In genomic region chr6:90474361-90474750, GRCm38 (mm10) we compare ENCODE assay signal across 16 mouse cellular contexts. TPM values are rescaled to one million over a fixed set of nuclear protein-coding genes. Genes with fewer than 3 reads are reported as not detected.
"Had no signal": no experiment of that assay in that cellular context is flagged by ENCODE, and none has a peak within 500 bp of the region (broad histone marks: within the 10 kb centered on the region; RNA-seq: fewer than 3 reads in every experiment).

No protein-coding gene starts in this region.

- H3K9ac ChIP-seq: lung, embryonic 14.5 days; midbrain, embryonic 13.5 days; midbrain, embryonic 15.5 days; neural tube, embryonic 12.5 days; stomach, embryonic 15.5 days had no signal

- H3K4me1 ChIP-seq: midbrain, embryonic 15.5 days had no signal

- H3K4me3 ChIP-seq: midbrain, embryonic 13.5 days; midbrain, embryonic 15.5 days; neural tube, embryonic 12.5 days; stomach, embryonic 15.5 days had no signal

- H3K27ac ChIP-seq: macrophage; midbrain, embryonic 13.5 days; midbrain, embryonic 15.5 days; neural tube, embryonic 12.5 days; stomach, embryonic 15.5 days; stomach, postnatal 0 days had no signal

- H3K27me3 ChIP-seq: midbrain, embryonic 13.5 days; midbrain, embryonic 15.5 days; neural tube, embryonic 12.5 days; stomach, embryonic 15.5 days had no signal

- ATAC-seq: midbrain, embryonic 13.5 days; midbrain, embryonic 15.5 days had no signal

- DNase-seq: lung, embryonic 14.5 days; lung, postnatal 10 days; right cerebral cortex, postnatal 14 days; thymus, adult 2 months; thymus, postnatal 25 days; thymus, postnatal 4 days had no signal

- H3K36me3 ChIP-seq: midbrain, embryonic 13.5 days; midbrain, embryonic 15.5 days; neural tube, embryonic 12.5 days; stomach, embryonic 15.5 days had no signal

- H3K9me3 ChIP-seq: midbrain, embryonic 13.5 days; midbrain, embryonic 15.5 days; neural tube, embryonic 12.5 days; stomach, embryonic 15.5 days had no signal

RNA-seq across cellular contexts. Expression of gene Aldh1l1, which starts 11.9 kb away (rescaled TPM):
- total RNA-seq: monocyte, adult 5-6 weeks; neutrophil, adult 5-6 weeks had no signal

RNA-seq across cellular contexts. Expression of gene Klf15, which starts 12.0 kb away (rescaled TPM):
- total RNA-seq: monocyte, adult 5-6 weeks; neutrophil, adult 5-6 weeks had no signal

RNA-seq across cellular contexts. Expression of gene Cfap100, which starts 45.8 kb away (rescaled TPM):
- total RNA-seq: megakaryocyte progenitor cell, adult 5-6 weeks; monocyte, adult 5-6 weeks had no signal
- polyA plus RNA-seq: macrophage; spleen, adult 2 months had no signal
